Mouse (Mus musculus) liver, embryonic 18 days (tissue): ENCODE results near the gene Zfp787. TPM values are rescaled to one million over a fixed set of nuclear protein-coding genes. Genes with fewer than 3 reads are reported as not detected.

ENCODE experiments used
- polyA plus RNA-seq: library from polyadenylated mRNA; depleted of rRNA; stranded (reverse); fragments of >200 nt; gene quantifications from 2 replicates; pipeline ENCODE4 v1.2.3, GENCODE M21; 2012; rRNA removed

Zfp787 gene
- 16.4 and 21.9 TPM in 2 replicates for polyA plus RNA-seq

DNA sequence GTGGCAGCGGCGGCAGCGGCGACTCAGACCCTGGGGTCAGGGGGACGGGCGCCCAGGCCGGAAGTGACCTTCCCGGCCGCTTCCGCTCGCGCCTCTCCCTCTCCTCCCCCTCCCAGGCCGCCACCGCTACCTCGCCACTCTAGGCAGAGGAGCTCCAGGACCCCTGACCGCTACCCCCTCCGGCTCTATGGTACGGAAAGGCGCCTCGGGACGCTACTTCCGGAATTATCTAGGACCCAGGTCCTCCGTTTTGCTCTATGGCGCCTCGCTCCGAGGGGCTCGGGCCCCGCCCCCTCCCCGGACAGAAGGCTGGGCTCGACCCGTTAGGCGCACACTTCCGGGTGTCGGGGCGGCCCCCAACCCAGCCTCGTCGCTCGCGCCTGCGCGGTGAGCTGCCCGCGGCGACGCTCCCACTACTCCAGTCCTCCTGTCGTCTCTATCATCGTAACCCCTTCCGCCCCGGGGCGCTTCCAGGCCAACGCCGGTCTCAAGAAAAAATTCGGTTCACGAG is at the start of gene Zfp787:
Zfp787 (minus strand) TSS at position 97 of the 511 bp plus-strand sequence.

DNA sequence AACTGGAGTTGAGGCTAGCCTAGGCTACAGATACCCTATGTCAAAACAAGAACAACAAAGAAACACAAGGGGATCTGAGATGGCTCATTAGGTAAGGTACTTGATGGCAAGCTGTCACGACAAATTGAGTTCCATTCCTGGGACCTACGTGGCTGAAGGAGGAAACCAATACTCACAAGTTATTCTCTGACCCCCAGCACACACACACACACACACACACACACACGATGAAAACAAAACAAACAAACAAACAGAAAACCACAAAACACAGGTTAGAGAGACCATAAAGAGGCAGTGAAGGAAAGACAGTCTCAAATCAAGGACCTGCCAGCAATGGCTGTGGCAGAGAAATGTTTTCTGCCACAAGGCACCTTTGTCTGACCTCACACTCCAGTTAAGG is 41.0 kb upstream of the Zfp787 start, which contains the start of gene Galp:
Galp (plus strand) TSS at position 301 of the 400 bp plus-strand sequence.

DNA sequence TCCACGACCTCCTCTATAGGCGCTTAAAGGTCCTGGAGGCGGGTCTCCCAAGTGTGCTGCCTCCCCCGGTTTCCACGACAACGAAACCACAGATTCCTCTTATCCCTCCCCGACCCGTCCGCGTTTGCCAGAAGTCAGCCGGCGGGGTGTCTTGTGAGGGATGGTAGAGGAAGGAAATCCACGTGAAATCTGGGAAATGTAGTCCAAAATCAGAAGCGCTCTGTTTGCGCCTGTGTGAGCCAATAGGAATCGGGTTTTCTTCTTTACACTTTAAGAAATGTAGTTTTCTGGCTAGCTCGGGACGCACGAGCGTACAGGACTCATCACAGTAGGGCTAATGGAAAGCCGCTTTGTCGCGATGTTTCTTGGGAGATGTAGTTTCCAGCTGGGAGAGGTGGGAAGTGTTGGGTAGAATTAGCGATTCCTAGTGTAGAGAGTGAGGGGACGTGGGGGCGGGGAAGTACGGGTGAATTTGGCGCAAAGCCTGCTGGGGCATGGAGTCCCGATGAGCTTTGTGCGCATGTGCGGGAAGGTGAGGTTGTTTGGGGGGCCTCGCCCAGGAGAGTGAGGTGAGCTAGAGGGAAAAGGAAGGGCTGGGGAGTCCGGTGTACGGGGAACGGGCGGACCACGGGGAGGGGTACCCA is 16.3 kb upstream of the Zfp787 start, which contains the start of gene Zfp444:
Zfp444 (plus strand) TSS at position 221 of the 644 bp plus-strand sequence.

Other genes starting within 250 kb of the Zfp787 start
- gene Vmn1r65, start 145.0 kb downstream of the Zfp787 start, polyA plus RNA-seq: not detected in 2 replicates
- gene Nlrp4c, start 110.8 kb downstream of the Zfp787 start, polyA plus RNA-seq: 0.01 TPM in 1 of 2 replicates, not detected in the other
- gene Zfp444, start 16.2 kb upstream of the Zfp787 start, polyA plus RNA-seq: 16.6 and 19.2 TPM in 2 replicates
- gene Galp, start 41.1 kb upstream of the Zfp787 start, polyA plus RNA-seq: not detected in 2 replicates
- gene Zscan5b, start 66.3 kb upstream of the Zfp787 start, polyA plus RNA-seq: not detected in 2 replicates
- not detected in 2 replicates for gene Epp13, start 96.7 kb upstream of the Zfp787 start, polyA plus RNA-seq
- gene Zfp667, start 130.6 kb upstream of the Zfp787 start, polyA plus RNA-seq: 1.1 TPM in 2 replicates
- gene Zfp583, start 175.3 kb upstream of the Zfp787 start, polyA plus RNA-seq: 0.52 and 0.60 TPM in 2 replicates
- gene Gm3854, start 187.8 kb upstream of the Zfp787 start, polyA plus RNA-seq: 0.08 and 0.13 TPM in 2 replicates
- 0.50 and 0.55 TPM in 2 replicates for gene Zfp78, start 207.3 kb upstream of the Zfp787 start, polyA plus RNA-seq
- gene Zfp28, start 227.3 kb upstream of the Zfp787 start, polyA plus RNA-seq: 1.3 and 1.4 TPM in 2 replicates
- not detected in 2 replicates for gene Smim17, start 242.7 kb upstream of the Zfp787 start, polyA plus RNA-seq